Mouse (Mus musculus): ENCODE data around the gene Desi1. TPM values are rescaled to one million over a fixed set of nuclear protein-coding genes. Genes with fewer than 3 reads are reported as not detected.

Gene Desi1
- 25.1 to 29.2 TPM (median 26.1 TPM) in 4 replicates for total RNA-seq (2023)

GRCm38 (mm10) chr15:82033762-82034161, at the start of gene Desi1:
Gene Desi1, minus strand, starts transcription at chr15:82033862.

GRCm38 (mm10) chr15:82069898-82070297, 36.2 kb upstream of the Desi1 start, which contains the start of gene Mei1:
Gene Mei1, plus strand, starts transcription at chr15:82069996.

GRCm38 (mm10) chr15:82058719-82059201, 25.1 kb upstream of the Desi1 start, which contains the start of gene 4930407I10Rik:
Gene 4930407I10Rik, plus strand, starts transcription at chr15:82059151.

GRCm38 (mm10) chr15:82047080-82047883, 13.6 kb upstream of the Desi1 start, which contains the start of gene Snu13:
Gene Snu13, minus strand, starts transcription at chr15:82047598.

GRCm38 (mm10) chr15:81987646-81988045, 46.0 kb downstream of the Desi1 start, which contains the start of gene Xrcc6:
Gene Xrcc6, plus strand, starts transcription at chr15:81987835.

GRCm38 (mm10) chr15:81980321-81980720, 53.3 kb downstream of the Desi1 start, which contains the start of gene 1700029P11Rik:
Gene 1700029P11Rik, plus strand, starts transcription at chr15:81980540.

GRCm38 (mm10) chr15:81960171-81961077, 73.2 kb downstream of the Desi1 start, which contains the start of gene Pmm1:
Gene Pmm1, minus strand, starts transcription at chr15:81960930.

Other genes starting within 250 kb of the Desi1 start
- 35.7 to 41.2 TPM (median 37.3 TPM) in 4 replicates for gene Tef, start 231.4 kb downstream of the Desi1 start, total RNA-seq (2023)
- 125 to 130 TPM (median 129 TPM) in 4 replicates for gene Tob2, start 175.1 kb downstream of the Desi1 start, total RNA-seq (2023)
- gene Phf5a, start 162.0 kb downstream of the Desi1 start, total RNA-seq (2023): 50.1 to 64.6 TPM (median 54.5 TPM) in 4 replicates
- 139 to 153 TPM (median 148 TPM) in 4 replicates for gene Aco2, start 161.6 kb downstream of the Desi1 start, total RNA-seq (2023)
- gene Polr3h, start 107.6 kb downstream of the Desi1 start, total RNA-seq (2023): 16.7 to 23.3 TPM (median 20.1 TPM) in 4 replicates
- 0.18 to 1.3 TPM (median 0.37 TPM) in 4 replicates for gene Csdc2, start 97.1 kb downstream of the Desi1 start, total RNA-seq (2023)
- 16.7 to 21.5 TPM (median 20.2 TPM) in 4 replicates for gene Pmm1, start 72.9 kb downstream of the Desi1 start, total RNA-seq (2023)
- gene 1700029P11Rik, start 53.3 kb downstream of the Desi1 start, total RNA-seq (2023): not detected in 4 replicates
- 23.7 to 31.5 TPM (median 28.5 TPM) in 4 replicates for gene Xrcc6, start 46.0 kb downstream of the Desi1 start, total RNA-seq (2023)
- 98.1 to 105 TPM (median 103 TPM) in 4 replicates for gene Snu13, start 13.7 kb upstream of the Desi1 start, total RNA-seq (2023)
- not detected in 4 replicates for gene 4930407I10Rik, start 25.3 kb upstream of the Desi1 start, total RNA-seq (2023)
- not detected in 4 replicates for gene Mei1, start 36.1 kb upstream of the Desi1 start, total RNA-seq (2023)
- 56.8 to 62.5 TPM (median 61.3 TPM) in 4 replicates for gene Ccdc134, start 94.1 kb upstream of the Desi1 start, total RNA-seq (2023)
- 225 to 235 TPM (median 230 TPM) in 4 replicates for gene Srebf2, start 113.3 kb upstream of the Desi1 start, total RNA-seq (2023)
- gene Shisa8, start 179.0 kb upstream of the Desi1 start, total RNA-seq (2023): 5.3 to 9.3 TPM (median 6.8 TPM) in 4 replicates
- 282 to 319 TPM (median 304 TPM) in 4 replicates for gene Tnfrsf13c, start 190.5 kb upstream of the Desi1 start, total RNA-seq (2023)
- gene Cenpm, start 210.9 kb upstream of the Desi1 start, total RNA-seq (2023): 1.3 to 4.6 TPM (median 1.4 TPM) in 3 of 4 replicates, not detected in the other
- gene 1500009C09Rik, start 218.5 kb upstream of the Desi1 start, total RNA-seq (2023): 0.36 TPM in 1 of 4 replicates, not detected in the others
- 0.21 TPM in 1 of 4 replicates, not detected in the others for gene Sept3, start 241.0 kb upstream of the Desi1 start, total RNA-seq (2023)

All from B cell, adult 62 days (primary cell).